Comparison of ENCODE assay signal across 8 mouse cellular contexts in genomic region chr9:58823918-58824215, GRCm38 (mm10). TPM values are rescaled to one million over a fixed set of nuclear protein-coding genes. Genes with fewer than 3 reads are reported as not detected.
DNase-seq lines count a peak whose midpoint lies in the region; ATAC-seq and TF ChIP-seq lines count a peak whose summit lies in the region.

No protein-coding gene starts in this region.

- H3K27ac ChIP-seq in kidney, embryonic 14.5 days (ENCODE audit: low read depth, low read length), result no peak overlapping the region
- no peak overlapping the region for H3K27ac ChIP-seq in kidney, adult 2 months (ENCODE audit: insufficient read depth, low read depth, low read length)
- no peak overlapping the region for H3K27ac ChIP-seq in embryonic facial prominence, embryonic 15.5 days (replicated peaks)
- H3K27ac ChIP-seq in intestine, embryonic 14.5 days (ENCODE audit: low read depth), result no peak overlapping the region
- 0 out of 2 replicates have a peak overlapping the region, but pooled peaks have one; percentile 83 for H3K27ac ChIP-seq in neural tube, embryonic 11.5 days (ENCODE audit: low read depth, low read length)

- 0% methylated on average over 35 of the region's 35 CpGs for WGBS in kidney, embryonic 14.5 days
- WGBS in kidney, adult 2 months, result 5% methylated on average over 35 of the region's 35 CpGs
- 1% methylated on average over 31 of the region's 35 CpGs for WGBS in embryonic facial prominence, embryonic 15.5 days
- WGBS in intestine, embryonic 14.5 days, result 0% methylated on average over 34 of the region's 35 CpGs
- WGBS in neural tube, embryonic 11.5 days, result under 1% methylated on average over 35 of the region's 35 CpGs

- peak overlapping the region; percentile 65 for H3K9ac ChIP-seq in kidney, embryonic 14.5 days (ENCODE audit: low read depth, low read length)
- H3K9ac ChIP-seq in embryonic facial prominence, embryonic 15.5 days, result peak overlapping the region; percentile 49
- H3K9ac ChIP-seq in intestine, embryonic 14.5 days (ENCODE audit: low read length), result peak overlapping the region; percentile 51
- peak overlapping the region; percentile 70 for H3K9ac ChIP-seq in neural tube, embryonic 11.5 days (ENCODE audit: low read length)

- H3K36me3 ChIP-seq in kidney, embryonic 14.5 days (ENCODE audit: control insufficient read depth, insufficient read depth, low read length), result no peaks in the 10 kb centered on the region
- H3K36me3 ChIP-seq in kidney, adult 2 months (ENCODE audit: control insufficient read depth, insufficient read depth, low read length), result no peaks in the 10 kb centered on the region
- no peaks in the 10 kb centered on the region for H3K36me3 ChIP-seq in embryonic facial prominence, embryonic 15.5 days
- no peaks in the 10 kb centered on the region for H3K36me3 ChIP-seq in intestine, embryonic 14.5 days (ENCODE audit: control insufficient read depth, insufficient read depth, low read length)
- no peaks in the 10 kb centered on the region for H3K36me3 ChIP-seq in neural tube, embryonic 11.5 days (ENCODE audit: control insufficient read depth, insufficient read depth, low read length)

- 0 out of 2 replicates have a peak, but pooled peaks cover 5% of the 10 kb centered on the region for H3K4me1 ChIP-seq in kidney, embryonic 14.5 days (ENCODE audit: control insufficient read depth, insufficient read depth, low read length)
- H3K4me1 ChIP-seq in kidney, adult 2 months (ENCODE audit: control insufficient read depth, insufficient read depth, low read length), result no peaks in the 10 kb centered on the region
- H3K4me1 ChIP-seq in embryonic facial prominence, embryonic 15.5 days, result peaks cover 19% of the 10 kb centered on the region
- H3K4me1 ChIP-seq in intestine, embryonic 14.5 days (replicated peaks; ENCODE audit: control insufficient read depth, insufficient read depth, low read length), result no peaks in the 10 kb centered on the region
- H3K4me1 ChIP-seq in neural tube, embryonic 11.5 days (ENCODE audit: control insufficient read depth, insufficient read depth, low read length), result peaks cover 7% of the 10 kb centered on the region; the same call in 1 of the 2 replicates

- H3K4me3 ChIP-seq in kidney, embryonic 14.5 days (ENCODE audit: low read length), result peak overlapping the region; percentile 60
- H3K4me3 ChIP-seq in kidney, adult 2 months (ENCODE audit: insufficient read depth, low read depth, low read length), result no peak overlapping the region
- H3K4me3 ChIP-seq in embryonic facial prominence, embryonic 15.5 days (replicated peaks), result peak overlapping the region; percentile 74
- peak overlapping the region; percentile 55 for H3K4me3 ChIP-seq in intestine, embryonic 14.5 days (ENCODE audit: low read depth, low read length)
- H3K4me3 ChIP-seq in neural tube, embryonic 11.5 days (ENCODE audit: low read depth, low read length), result peak overlapping the region; percentile 70

- no peak for TF ChIP-seq POLR2A in kidney, adult 2 months (IDR thresholded peaks at IDR 0.05; ENCODE audit: low read depth, low read length)

- no peak for TF ChIP-seq CTCF in kidney, adult 2 months (conservative IDR thresholded peaks at IDR 0.05; ENCODE audit: insufficient read depth, insufficient read length, low read depth, low read length)

- ATAC-seq in kidney, embryonic 14.5 days (ENCODE audit: low FRiP score, low TSS enrichment), result no peak
- no peak for ATAC-seq in embryonic facial prominence, embryonic 15.5 days (ENCODE audit: insufficient number of reproducible peaks, low FRiP score, low TSS enrichment, low read depth)
- ATAC-seq in intestine, embryonic 14.5 days (replicated peaks; ENCODE audit: low FRiP score, low TSS enrichment, low read depth), result no peak
- no peak for ATAC-seq in neural tube, embryonic 11.5 days (ENCODE audit: insufficient read depth, low FRiP score, low TSS enrichment)
- no peak for ATAC-seq in megakaryocyte, adult 5-6 weeks (ENCODE audit: poor library complexity, severe bottlenecking)

- peak overlapping the region; percentile 99 for H3K4me2 ChIP-seq in kidney, embryonic 14.5 days (replicated peaks; ENCODE audit: low read depth, low read length)
- H3K4me2 ChIP-seq in embryonic facial prominence, embryonic 15.5 days (replicated peaks), result peak overlapping the region; percentile 97
- peak overlapping the region; percentile 94 for H3K4me2 ChIP-seq in intestine, embryonic 14.5 days (ENCODE audit: low read length)
- H3K4me2 ChIP-seq in neural tube, embryonic 11.5 days (ENCODE audit: low read depth), result peak overlapping the region; percentile 94

- no peak for DNase-seq in kidney, adult 2 months
- DNase-seq in intestine, embryonic 14.5 days (ENCODE audit: low spot score), result peak; percentile 65
- DNase-seq in neural tube, embryonic 11.5 days (ENCODE audit: low spot score), result no peak
- DNase-seq in testis, postnatal 10 days (ENCODE audit: low spot score), result no peak
- DNase-seq in cerebellum, adult 8-10 months, result no peak

- no peaks in the 10 kb centered on the region for H3K9me3 ChIP-seq in kidney, embryonic 14.5 days (ENCODE audit: control insufficient read depth, low read length)
- no peaks in the 10 kb centered on the region for H3K9me3 ChIP-seq in embryonic facial prominence, embryonic 15.5 days (replicated peaks)
- H3K9me3 ChIP-seq in intestine, embryonic 14.5 days (ENCODE audit: control insufficient read depth, low read length), result no peaks in the 10 kb centered on the region
- H3K9me3 ChIP-seq in neural tube, embryonic 11.5 days (ENCODE audit: control insufficient read depth, low read length), result no peaks in the 10 kb centered on the region

- H3K27me3 ChIP-seq in kidney, embryonic 14.5 days (ENCODE audit: control insufficient read depth, insufficient read depth, low read length), result peaks cover 48% of the 10 kb centered on the region
- H3K27me3 ChIP-seq in kidney, adult 2 months (replicated peaks; ENCODE audit: control insufficient read depth, insufficient read depth, low read length), result no peaks in the 10 kb centered on the region; the same call in 1 of the 2 replicates
- H3K27me3 ChIP-seq in embryonic facial prominence, embryonic 15.5 days, result peaks cover 67% of the 10 kb centered on the region
- peaks cover 43% of the 10 kb centered on the region for H3K27me3 ChIP-seq in intestine, embryonic 14.5 days (replicated peaks; ENCODE audit: control insufficient read depth, insufficient read depth, low read length)
- H3K27me3 ChIP-seq in neural tube, embryonic 11.5 days (ENCODE audit: control insufficient read depth, insufficient read depth, low read length), result peaks cover 33% of the 10 kb centered on the region

RNA-seq across cellular contexts. Expression of gene Hcn4, which starts 0.7 kb away (rescaled TPM):
- polyA plus RNA-seq in kidney, embryonic 14.5 days (2014; fragmentation: Nextera tagmentation; extraction: Ambion mirVana), result 0.36 and 0.51 TPM in 2 replicates
- polyA plus RNA-seq in kidney, adult 2 months (2012; rRNA removed), result 0.25 and 0.30 TPM in 2 replicates
- 0.28 and 0.41 TPM in 2 replicates for polyA plus RNA-seq in embryonic facial prominence, embryonic 15.5 days (2015; fragmentation: Nextera tagmentation; extraction: Ambion mirVana)
- polyA plus RNA-seq in intestine, embryonic 14.5 days (2014; fragmentation: Nextera tagmentation; extraction: Ambion mirVana), result 0.31 and 0.35 TPM in 2 replicates
- polyA plus RNA-seq in neural tube, embryonic 11.5 days (2014; fragmentation: Nextera tagmentation; extraction: Ambion mirVana), result 1.2 and 1.4 TPM in 2 replicates
- total RNA-seq in megakaryocyte, adult 5-6 weeks (2015), result not detected in 2 replicates
- total RNA-seq in megakaryocyte, adult 5-6 weeks (2017), result not detected in 2 replicates
